Mouse (Mus musculus) kidney, adult 11 months (tissue): ENCODE measurements around the gene Rtl6.

ENCODE experiments used
- DNase-seq: peaks from one replicate; pipeline ENCODE4 v3.0.0; 2022

The Rtl6 gene

DNA sequence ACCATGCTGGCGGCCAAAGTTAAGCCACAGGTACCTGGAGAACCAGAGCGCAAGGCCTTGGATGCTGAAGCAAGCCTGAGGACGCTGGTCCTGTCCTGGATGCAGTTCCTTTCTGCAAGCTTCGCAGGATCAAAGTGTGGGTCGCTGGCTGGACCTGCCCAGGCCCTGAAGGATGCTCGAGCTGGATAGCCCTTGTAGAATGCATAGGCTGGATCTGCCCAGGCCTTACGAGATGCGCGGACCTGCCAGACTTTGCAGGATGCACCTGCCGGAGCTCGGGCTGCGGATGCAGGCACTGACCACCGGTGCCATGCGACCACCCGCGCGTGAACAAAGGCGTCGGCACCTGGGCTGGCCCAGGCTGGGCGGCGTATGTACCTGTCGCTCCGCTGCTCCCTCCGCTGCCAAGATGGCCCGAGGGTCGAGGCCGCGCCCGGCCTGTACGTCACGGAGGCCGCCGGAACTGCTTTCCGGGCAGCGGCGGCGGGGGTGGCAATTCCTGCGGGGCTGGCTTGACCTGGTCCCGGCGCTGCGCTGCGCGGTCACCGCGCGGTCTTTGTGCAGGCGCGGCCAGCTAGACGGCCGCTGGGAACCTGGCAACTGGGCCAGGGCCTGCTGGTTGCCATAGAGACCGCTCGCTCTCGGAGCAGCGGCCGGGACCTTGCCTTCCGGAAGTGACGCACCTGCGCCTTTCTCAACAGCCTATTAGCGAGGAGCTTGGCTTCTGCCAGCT, at the start of gene Rtl6:
Rtl6 (minus strand) TSS at position 635 of the 733 bp plus-strand sequence.
- DNase-seq, result peak; percentile 91

DNA sequence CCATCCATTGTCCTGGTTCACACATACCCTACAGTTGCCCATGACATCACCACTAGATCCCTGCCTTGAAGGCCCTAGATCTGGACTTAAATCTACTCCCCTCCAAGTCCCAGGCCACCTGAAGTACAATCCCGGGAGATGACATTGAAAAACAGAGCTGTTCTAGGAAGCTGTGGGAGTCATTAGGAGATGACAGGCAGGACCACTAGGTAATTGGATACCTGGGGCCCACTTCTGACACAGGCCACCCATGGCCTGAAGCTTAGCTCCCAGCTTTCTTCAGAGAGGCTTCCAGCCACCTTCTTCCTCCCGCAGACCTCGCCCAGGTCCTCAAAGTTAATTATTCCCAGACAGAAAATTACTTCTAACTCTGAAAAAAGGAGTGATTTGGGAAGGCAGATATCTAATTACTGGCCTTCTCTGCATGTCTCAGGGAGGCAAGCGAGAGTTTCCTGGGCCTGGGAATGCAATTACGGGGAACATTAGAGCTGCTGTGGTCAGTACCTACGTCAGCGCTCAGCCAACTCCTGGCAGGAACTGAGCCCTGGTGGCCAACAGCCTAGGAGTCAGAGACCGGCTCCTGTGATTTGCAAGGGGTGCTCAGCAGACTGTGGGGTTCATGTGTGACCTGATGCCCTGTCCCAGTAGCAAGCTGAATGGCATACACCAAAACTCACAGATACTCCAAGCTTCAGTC, 45.8 kb upstream of the Rtl6 start:
- DNase-seq, result peak; percentile 10

DNA sequence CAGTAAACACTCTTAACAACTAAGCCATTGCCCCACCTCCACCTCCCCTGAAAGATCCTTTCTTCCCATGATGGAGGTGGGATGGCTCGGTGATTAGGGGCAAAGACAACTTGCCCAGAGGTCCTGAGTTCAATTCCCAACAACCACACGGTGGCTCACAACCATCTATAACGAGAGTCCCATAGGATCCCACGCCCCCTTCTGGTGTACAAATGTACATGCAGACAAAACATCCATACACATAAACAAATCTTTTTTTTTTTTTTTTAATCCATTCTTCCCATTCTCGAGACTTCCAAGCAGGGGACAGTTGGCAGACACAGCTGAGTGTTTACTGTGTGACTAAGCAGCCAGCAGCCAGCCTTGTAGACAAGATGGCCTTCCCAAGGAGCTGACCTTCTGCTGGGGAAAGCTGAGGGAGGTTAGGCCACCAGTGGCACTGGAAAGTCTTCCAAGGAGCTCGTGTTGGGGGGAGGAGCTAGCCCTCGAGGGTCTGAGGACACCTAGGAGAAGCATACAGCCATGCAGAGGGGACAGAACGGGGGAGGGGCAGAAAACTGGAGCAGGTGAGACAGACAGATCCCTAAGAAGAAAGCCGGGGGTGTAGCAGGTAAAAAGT, 43.5 kb upstream of the Rtl6 start:
- DNase-seq, result no peak

DNA sequence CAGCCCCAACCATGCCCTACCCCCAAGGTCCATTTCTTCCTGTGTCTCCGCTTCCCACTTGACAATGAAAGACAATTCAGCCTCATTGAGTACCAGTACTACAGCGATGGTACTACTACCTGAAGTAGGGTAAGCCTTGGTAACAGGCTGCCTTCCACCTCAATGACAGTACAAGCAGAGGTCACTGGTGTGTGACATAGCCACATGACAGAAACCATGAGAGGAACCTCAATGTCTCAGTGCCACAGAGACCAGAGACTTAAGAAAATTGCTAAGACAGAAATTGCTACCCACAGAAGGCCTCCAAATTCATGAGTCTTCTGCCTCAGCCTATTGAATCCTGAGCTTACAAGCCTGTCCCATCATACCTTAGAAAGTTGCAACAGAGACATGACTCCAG, 41.3 kb upstream of the Rtl6 start:
- DNase-seq, result no peak

DNA sequence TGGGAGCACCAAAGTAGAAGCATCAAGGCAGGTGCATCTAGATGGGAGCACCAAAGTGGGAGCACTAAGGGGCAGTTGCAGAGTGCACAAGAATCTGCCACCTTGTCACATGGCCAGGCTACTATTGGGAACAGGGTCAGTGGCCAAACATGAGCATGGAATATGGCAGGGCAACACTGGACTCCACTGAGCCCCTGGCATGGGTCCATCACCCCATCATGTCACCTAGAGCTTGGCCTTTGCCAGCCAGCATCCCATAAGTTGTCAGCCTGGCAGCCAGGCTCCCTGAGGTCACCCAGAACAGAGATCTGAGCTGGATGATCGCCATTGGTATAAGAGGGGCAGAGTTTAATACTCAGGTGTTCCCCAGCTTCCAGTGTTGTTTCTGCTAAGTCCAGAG, 40.2 kb upstream of the Rtl6 start:
- DNase-seq, result no peak

DNA sequence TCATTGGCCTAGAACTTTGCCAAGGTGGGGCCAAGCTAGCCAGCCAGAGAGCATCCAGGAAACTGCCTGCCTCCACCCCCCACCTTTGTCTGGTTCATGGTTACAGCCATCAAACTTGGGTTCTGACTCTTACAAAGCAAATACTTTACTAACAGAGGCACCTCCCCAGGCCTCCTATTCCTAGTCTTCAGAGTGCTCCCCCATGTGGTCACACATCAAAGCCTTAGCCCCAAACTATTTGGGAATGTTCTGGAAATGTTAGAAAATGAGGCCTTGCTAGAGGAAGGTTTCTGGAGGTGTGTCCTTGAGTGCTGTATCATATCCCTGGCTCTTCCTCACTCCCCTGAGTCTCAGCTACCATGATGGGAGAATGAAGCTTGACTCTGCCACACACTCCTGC, 39.4 kb upstream of the Rtl6 start:
- no peak for DNase-seq

DNA sequence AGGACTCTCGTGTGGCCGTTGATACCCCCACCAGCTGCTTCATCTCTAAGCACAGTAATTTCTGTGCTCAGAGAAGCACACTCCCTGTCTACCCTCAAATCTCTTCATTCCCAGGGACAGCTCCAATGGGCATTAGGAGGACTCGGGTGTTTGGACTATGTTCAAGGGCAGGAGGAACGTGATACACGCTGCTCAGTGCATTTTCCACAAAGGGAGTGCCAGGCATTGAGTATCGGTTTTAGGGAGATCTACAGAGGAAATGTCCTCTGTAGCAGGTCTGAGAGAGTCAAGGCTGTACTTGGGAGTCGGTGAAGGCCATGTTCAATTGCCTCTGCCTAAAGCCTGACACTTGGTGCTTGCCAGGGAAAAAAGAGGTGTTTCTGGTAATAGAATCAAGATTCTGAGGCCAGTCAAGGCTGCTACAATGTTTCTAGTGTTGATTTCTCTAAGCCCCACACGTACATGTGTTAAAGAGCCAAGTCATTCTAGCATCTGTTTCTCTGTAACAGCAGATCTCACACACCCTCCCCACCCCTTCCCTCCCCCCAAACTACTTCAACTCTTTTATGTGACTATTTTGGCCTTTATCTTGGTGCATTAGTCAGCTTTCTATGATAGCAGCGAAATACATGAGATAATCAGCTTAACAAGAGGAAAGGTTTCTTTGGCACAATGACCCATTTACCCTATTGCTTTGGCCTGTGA, 37.8 kb upstream of the Rtl6 start:
- no peak for DNase-seq

DNA sequence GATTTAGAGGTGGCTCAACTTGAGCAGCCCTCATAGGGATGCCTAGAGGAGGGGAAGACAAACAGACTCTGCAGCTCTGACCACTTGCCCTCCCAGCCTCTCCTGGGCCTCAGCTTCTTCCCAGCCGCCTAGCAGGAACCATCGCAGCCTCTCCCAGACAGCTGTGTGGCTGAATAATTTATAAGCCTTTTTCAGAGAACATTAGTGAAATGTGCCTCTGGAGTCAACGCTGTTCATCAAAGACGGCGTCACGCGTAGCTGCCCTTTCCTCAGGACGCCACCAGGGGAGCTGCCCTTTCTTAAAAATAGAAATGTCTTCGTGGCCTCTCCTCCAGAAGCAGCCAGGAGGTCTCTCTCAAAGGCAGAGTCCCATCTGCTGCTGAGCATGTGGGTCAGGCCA, 35.9 kb upstream of the Rtl6 start:
- DNase-seq, result no peak

DNA sequence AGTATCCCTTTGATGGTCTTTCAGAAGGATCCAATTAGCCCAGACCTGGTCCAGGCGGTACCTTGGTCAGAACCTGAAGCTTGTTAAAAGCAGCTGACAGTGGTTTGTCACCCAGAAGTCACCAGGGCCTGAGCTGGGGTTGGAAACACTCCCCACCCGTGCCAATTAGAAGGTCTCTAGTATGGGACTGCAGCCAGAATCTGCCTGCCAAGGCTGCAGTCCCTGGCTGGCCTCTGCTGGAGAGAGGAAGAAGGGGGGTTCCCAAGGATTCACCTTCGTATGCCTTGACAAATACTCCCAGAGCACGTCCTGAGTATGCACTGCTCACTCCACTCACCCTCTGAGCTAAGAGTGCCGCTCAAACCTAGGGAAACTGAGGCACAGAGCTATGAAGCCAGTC, 34.6 kb upstream of the Rtl6 start:
- no peak for DNase-seq

DNA sequence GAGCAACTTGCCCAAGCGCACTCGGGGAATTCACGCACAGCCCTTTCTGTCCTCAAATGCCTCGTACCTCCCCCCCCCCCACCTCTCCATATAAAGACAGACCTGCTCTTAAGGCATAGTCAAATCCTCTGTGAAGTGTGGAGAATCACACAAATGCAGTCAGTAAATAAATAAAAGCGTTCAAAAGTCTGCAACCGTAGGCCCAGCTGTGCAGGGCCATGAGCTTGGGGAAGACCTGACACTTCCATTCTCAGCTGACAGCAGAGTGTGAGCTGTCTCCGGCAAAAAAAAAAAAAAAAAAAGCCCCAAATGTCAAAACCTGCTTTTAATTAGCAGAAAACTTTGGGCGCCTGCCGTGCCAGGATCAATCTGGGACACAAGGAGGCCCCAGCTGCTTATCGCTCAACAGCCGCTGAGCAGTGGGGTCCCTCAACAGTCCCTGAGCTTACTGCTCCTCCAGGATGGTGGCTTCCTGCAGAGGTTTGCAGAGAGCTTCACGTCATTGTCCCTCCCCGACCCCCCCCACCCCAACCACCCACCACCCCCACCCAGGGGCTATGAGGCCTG, 34.0 kb upstream of the Rtl6 start:
- DNase-seq, result no peak

DNA sequence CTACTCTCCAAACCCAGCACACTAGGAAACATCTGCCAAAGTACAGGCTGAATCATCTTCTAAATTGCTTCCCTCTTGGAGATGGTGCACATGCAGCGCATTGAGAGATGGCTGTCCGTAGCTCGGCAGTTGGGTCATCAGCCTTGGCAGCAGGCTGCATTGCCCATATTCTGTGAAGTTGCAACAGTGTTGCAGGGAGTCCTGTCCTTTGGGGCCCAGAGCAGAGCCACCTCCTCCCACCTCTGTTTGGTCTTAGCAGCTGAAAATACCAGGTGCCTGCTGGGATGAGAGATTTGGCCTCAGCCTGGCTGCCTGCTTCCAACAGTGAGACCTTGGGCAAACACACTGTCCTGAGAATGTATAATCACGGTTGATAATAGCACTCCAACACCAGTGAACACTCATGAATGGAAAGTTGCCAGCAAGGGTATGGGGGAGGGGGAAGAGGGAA, 30.8 kb upstream of the Rtl6 start:
- no peak for DNase-seq

DNA sequence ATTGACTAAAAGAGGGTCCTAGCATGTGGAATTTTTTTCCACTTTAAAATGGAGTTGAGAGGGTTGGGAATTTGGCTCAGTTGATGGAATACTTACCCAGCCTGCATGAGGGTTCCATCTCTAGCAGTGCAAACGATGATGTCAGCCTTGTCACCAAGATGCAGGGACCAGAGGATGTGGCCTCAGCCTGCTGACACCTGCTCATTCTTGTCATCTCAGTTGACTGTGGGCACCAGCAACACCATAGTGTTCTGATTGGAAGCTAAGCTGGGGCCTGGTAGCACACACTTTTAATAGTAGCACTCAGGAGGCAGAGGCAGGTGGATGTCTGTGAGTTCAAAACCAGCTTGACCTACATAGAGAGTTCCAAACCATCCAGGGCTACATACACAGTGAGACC, 21.0 kb upstream of the Rtl6 start:
- no peak for DNase-seq

DNA sequence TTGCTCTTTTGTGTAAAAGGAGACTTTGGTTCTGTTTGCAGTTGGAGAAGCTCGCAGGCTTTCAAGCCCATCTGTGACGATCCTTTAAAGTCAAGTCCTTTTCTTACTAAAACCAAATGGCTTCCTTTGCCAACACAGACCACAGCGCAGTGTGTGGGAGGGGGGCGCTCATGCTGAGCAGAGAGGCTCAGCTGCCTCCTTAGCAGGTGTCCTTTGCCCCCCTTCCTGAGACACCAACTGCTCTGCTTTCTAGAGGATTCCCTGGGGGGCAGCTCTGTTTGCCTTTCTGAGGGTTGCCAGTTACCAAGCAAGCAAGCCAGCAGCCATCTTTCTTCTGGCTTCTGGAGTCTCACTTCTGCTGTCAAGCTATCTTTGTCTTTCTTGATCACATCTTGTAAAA, 19.4 kb upstream of the Rtl6 start:
- no peak for DNase-seq

DNA sequence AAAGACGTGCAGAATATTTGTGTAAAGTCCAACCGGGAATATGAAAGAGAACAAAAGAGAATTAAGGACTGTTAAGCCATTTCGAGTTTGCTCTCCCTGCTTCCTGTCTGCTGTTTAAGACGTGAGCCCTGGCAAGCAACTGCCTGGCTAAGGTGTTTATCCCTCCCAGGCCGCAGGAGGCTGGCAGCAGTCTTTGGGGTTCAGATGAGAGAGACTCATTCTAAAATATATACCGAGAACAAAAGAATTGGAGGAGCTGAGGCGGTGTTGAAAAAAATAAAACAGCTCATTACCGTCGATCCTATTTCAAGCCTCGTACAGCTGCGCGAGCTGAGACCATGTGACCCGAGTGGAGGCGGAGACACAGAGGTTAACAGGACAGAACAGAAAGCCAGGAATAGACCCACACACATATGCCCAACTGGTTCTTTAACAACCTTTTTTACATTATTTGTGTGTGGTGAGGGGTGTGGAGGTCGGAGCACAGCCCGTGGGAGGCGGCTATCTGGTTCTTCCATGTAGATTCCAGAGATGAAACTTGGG, 9.0 kb upstream of the Rtl6 start:
- no peak for DNase-seq

DNA sequence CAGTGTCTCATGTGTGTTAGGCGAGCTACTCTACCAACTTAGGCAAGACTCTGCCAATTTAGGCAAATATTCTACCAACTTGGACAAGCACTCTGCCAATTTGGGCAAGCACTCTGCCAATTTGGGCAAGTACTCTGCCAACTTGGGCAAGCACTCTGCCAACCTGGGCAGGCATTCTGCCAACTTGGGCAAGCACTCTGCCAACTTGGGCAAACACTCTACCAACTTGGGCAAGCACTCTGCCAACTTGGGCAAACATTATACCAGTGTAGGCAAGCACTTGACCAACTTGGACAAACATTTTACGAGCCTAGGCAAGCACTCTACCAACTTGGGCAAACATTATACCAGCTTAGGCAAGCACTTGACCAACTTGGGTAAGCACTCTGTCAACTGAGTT, 3.9 kb upstream of the Rtl6 start:
- peak; percentile 78 for DNase-seq

DNA sequence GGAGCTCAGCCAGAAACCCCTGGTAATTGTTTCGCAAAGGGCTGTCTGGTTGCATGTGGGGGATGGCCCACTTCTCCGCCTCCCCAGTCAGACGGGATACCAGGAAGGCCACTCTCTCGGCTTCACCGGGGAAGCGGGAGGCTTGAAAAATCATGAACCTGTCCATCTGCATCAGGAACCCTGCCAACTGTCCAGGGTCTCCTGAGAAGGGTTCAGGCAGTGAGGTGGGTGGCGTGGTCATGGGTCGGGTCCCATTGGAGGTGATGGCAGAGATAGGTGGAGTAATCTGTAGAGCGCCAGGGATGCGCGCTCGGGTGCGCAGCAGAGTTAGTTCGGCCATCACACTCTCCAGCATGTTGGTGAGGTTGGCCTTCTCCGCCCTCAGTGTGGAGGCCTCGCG, 949 bp downstream of the Rtl6 start:
- no peak for DNase-seq

DNA sequence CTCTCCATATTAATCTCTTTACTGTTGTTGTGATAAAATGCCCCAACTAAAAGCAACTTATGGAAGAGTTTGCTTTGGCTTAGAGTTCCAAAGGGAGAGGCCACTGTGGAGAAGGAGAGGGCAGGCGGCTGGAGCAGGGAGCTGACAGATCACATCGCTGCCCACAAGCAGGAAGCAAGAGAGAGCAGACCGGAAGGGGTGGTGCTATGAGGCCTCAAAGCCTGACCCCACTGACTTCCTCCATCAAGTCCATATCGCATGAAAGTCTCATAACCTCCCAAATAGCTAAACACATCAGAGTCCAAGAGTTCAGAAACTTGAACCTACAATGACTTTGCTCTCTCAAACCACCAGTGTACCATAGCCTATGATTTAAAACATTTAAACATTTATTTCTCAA, 6.6 kb downstream of the Rtl6 start:
- DNase-seq, result no peak

DNA sequence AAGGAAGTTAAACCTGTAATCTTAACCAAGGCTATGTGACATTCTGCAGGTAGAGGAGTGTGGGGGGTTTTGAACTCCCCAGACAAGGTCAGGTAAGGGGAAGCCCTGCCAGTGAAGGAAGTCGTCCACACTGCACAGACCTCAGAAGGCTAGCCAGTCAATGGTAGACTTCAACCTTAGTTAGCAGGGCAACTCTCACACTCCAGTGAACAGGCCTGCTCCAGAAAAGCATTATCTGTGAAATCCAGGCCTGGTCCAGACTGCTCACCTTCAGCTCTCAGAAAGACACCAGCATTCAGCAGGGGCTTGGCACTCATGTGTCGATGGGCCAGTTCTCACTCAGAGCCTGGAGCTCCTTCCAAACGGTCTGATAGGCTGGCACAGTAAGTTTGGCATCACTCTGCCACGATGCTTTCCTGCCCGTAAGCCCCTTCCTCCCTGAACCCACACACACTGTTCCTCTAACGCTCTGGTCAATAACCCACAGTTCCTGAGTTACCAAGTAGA, 8.3 kb downstream of the Rtl6 start:
- DNase-seq, result peak; percentile 25

DNA sequence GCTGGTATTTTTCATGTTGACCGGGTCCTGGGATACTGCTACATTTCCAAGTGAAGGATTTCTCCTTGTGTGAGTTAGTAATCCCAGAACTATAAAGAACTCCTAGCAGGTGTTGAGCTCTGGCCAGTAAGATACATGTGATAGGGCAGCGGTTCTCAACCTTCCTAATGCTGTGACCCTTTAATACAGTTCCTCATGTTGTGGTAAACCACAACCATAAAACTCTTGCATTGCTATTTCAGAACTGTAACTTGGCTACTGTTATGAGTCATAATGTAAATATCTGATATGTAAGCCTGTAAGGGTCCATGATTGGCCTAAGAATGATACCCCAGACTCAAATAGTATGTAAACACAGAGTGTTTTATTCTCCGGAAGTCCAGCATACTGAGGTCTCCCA, 11.6 kb downstream of the Rtl6 start:
- no peak for DNase-seq

DNA sequence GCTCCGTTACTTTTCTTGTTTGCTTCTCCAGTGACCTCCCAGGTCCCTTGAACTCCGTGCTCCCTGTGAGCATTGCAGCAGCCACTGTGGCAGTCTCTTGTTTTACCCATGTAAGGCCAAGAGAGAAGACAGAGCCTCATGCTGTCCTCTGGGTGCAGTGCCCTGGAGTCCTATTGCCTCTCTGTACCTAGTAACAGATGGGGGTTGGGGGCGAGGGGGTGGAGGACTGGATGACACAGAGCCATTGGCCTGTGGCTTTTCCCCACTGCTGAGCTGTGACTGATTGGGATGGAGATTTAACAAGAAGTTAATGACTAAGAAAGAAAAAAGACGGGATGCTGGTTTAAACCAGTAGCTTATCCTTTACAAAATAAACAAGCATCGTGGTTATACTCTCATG, 16.4 kb downstream of the Rtl6 start:
- DNase-seq, result no peak

DNA sequence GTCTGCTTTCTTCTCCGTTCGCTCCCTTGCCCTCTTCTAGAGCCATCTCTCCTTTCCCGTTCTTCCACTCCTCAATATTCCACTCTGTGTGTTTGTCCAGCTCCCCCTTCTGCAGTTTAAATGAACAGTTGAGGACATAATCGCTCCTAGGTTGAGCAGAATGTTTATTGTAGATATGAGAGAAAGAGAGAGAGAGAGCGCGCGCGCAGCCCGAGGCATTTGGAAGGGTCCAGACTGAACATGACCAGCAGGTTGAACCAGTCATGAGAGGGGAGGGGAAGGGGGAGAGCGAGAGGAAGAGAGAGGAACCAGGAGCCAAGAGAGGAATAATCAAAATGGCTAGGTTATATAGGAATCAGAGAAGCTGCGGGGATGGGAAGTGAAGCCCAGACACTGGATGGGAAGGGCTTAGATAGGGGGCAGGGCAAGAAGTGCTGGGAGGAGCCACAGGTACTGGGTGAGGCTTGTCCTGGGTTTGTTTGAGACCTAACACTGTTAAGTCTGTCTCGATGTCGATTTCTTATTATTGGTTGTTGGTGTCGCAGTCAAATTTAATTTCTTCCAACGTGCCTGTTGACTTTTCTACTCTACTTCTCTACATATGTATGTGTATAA, 18.5 kb downstream of the Rtl6 start:
- no peak for DNase-seq

DNA sequence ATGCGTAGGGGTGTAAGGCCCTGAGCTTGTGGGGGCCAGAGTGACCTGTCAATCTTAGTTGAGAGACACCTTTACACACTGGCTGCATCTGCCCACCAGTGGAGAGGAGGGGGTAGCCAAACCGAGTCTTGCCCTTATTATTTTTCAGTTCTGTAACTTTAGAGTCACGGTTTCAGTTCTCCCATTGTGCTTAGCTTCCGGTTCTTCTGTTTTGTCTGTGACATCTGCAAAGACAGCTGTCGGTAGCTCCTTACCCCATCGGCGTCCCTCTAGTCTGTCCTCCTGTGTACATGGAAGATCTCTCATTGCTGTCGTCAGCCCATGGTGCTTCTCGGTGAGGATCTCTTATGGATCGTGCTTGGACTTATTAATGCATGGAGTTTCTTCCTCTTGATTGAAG, 20.5 kb downstream of the Rtl6 start:
- no peak for DNase-seq
